Mouse (Mus musculus) kidney, postnatal 25 days (tissue): ENCODE data around the gene Gata3.

Source experiments
- DNase-seq, 2 experiments: peaks; one replicate each; pipeline ENCODE4 v3.0.0; 2021; ENCODE audit warnings: mixed read lengths in 2 of 2

Gene Gata3

DNA sequence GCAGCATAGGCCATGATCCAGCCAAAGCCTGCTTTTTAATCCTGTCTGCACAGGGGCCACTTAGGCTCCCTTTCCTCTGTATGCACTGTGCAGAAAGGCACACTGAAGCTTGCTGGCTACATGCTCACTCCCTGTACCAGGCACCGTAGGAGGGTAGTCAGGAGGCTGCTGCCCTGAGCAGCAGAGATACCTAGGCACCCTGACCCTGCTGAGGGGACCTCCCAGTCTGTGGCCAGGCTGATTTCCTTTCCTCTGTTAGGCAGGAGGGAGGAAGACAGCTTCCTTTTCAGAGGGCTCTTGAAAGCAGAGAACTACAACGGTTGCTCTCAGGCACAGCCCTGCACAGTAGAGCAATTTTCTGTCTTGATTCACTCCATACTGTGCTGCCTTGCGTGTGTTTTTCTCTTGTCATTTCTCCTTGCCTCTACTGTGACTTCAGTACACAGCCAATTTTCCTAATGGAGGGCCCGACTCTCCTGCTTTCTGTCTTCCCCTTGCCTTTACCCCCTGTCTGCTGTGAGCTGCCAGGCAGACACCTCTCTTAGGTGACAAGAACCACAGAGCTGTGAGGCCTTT lies 18.6 kb downstream of the Gata3 start:
- DNase-seq, result no peak

DNA sequence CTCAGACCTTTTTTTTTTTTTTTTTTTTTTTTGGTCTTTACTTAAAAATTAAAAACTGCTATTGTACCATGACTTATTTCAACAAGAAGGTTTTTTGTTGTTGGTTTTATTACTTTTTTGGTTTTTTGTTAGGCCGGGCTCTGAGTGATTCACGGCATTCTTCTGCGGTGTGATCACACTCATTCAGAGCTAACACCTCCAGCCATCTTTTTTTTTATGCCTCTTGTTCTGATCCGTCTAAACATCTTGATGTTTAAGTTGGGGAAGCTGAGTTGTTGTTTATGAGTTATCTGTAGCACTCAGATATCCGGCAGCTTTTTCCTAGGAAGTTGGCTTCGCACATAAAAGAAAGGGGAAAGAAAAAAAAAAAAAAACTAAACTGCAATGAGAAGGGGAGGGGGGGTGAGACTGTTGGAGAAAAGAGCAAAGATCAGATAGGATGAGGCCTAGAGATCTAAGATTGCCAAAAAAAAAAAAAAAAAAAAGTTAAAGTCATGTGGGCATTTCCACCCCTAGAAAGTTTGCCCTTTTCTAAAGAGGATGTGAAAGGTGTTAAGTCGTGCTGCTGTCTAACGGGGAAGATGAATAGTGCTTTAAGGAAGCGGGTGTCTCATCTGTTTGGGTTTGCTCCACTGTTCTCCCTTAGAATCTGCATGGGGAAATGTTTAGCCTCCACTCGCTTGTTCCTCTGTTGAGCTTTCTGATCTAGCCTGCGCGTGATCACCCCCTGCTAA lies 22.6 kb downstream of the Gata3 start:
- DNase-seq, result no peak

DNA sequence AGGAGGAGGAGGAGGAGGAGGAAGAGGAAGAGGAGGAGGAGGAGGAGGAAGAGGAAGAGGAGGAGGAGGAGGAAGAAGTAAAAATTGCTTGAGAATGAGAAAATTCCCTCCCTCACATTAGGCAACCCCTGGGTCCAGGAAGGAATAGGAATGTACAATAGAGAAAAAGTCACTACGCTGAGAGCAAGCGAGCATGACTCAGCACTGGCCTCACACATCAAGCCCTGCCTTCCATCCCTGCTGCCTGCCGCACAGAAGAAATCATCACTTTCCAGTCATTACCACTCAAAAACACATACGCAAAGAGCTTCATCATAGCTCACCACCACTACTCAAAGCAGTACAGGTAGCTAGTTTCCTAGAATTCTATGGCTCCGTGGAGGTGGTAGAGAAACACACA lies 29.1 kb downstream of the Gata3 start:
- DNase-seq, result no peak

DNA sequence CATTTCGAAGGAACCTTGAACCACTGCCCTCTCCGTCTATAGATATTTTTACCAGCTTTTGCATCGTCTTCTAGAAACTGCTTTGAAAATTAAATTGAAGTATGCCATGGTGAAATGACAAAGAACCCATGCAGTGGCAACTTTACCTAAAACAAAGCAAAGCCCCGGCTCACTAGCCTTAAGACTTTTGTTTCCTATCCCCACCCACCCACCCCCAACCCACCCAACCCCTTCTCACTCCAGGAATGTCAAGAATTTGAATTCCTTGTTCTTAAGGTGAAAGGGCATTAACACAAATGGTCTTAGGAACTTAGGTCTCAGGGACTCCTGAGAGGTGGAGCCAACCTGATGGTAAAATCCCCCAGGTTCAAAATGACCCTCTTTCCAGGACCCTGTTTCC lies 34.0 kb downstream of the Gata3 start:
- no peak for DNase-seq

GRCm38 (mm10) chr2:9852851-9853576 lies 36.8 kb downstream of the Gata3 start:
- no peak for DNase-seq

GRCm38 (mm10) chr2:9835195-9835594 lies 54.6 kb downstream of the Gata3 start:
- no peak for DNase-seq

DNA sequence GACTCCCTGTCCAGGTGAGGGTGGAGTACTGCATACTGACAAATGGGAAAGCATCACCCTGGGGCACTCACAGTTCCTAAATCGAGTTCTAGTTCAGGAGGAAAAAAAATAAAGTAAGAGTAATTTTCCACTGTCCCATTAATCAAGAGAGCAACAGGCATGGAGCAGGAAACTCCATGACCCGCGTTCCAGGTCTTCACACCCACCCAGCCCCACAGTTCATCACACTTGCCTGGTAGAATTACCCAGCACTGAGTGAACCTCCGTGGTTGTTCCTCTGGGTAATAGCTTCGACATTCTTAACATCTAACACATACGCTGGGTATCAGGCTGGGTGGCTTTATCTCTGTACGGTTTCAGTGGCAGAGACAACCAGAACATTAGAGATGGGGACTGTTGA lies 56.1 kb downstream of the Gata3 start:
- no peak for DNase-seq

DNA sequence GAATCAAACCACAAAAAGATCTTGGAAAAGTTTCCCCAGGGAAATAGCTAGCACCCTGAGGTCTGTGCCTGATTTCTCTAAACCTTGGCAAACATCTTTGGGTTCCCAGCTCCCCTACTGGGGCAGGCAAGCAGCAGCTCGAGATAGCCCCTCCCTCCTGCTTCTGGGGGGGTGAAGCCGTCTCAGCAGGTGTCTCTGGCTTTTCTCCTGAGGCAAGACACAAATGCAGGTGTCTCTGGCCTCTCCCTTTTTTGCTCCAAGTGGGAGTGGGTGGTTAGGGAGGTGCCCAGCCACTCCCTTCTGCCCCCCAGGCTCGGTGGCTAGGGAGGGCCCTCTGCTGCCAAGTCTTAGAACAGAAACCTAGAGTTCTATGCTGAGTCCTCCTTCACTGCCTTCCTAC lies 62.2 kb downstream of the Gata3 start:
- DNase-seq, result no peak

DNA sequence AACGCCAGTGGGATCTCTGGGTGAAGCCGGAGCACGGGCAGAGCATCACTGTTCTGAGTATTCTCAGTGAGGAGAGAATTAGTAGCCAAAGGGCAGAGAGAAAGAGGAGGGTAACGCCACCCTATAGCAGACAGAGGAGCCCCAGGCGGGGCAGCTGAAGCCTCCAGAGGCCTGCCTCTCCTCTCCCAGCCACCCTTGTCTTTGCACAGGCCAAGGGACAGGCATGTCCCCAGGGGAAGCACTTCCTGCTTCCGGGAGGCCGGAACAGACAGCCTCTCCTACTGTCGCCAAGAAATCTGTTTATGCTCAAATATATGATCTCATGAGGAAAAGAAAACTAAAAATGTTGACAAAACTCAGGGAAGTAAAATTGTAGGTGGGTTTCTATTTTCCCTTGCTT lies 69.2 kb downstream of the Gata3 start:
- DNase-seq, result no peak

DNA sequence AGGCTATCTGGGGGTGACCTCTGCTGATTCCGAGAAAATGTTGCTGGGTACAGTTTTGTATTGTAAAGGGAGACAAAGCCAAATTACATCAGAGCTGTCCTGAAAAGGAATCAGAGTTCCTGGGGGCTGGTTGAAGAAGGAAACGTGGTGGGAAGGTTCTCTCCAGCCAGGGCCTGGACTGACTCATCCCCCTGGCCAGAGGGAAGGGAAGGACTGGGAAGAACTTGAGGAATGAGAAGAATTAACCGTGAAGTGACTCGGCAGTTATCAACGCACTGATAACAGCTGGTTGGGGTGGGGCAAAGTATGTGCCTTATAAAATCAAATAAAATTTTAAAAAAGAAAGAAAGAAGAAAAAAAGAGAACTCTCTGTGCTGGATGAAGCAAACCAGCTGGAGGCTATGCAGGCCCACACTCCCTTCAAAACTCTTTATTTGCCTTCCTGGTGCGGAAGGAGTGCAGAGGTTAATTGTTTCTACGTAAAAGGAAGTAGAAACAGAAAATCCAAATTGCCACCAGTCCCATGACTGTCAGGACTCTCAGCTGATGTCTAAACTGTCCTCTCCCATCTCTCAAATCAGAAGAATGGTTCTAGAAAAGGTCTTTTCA lies 71.6 kb downstream of the Gata3 start:
- no peak for DNase-seq
